ENCODE assay signal across 19 mouse cellular contexts in genomic region chr7:44439696-44440095, GRCm38 (mm10). TPM values are rescaled to one million over a fixed set of nuclear protein-coding genes. Genes with fewer than 3 reads are reported as not detected.
A peak's percentile ranks its signal among the peaks of the same experiment; 100 is the strongest.
DNase-seq lines count a peak whose midpoint lies in the region; ATAC-seq lines count a peak whose summit lies in the region.
"Had no signal": no experiment of that assay in that cellular context is flagged by ENCODE, and none has a peak within 500 bp of the region (broad histone marks: within the 10 kb centered on the region; RNA-seq: fewer than 3 reads in every experiment).

No protein-coding gene starts in this region.

- no peaks in the 10 kb centered on the region for H3K27me3 ChIP-seq in forebrain, embryonic 13.5 days
- no peaks in the 10 kb centered on the region for H3K27me3 ChIP-seq in forebrain, embryonic 15.5 days
- H3K27me3 ChIP-seq in midbrain, embryonic 12.5 days, result peaks cover 26% of the 10 kb centered on the region; the same call in 1 of the 2 replicates
- peaks cover 80% of the 10 kb centered on the region for H3K27me3 ChIP-seq in midbrain, embryonic 10.5 days (ENCODE audit: low read depth, poor library complexity, severe bottlenecking)
- H3K27me3 ChIP-seq: hindbrain, embryonic 15.5 days had no signal

- no peak overlapping the region for H3K4me3 ChIP-seq in forebrain, embryonic 13.5 days
- no peak overlapping the region for H3K4me3 ChIP-seq in forebrain, embryonic 15.5 days
- H3K4me3 ChIP-seq in midbrain, embryonic 12.5 days, result no peak overlapping the region
- no peak overlapping the region for H3K4me3 ChIP-seq in midbrain, embryonic 10.5 days
- H3K4me3 ChIP-seq: embryonic facial prominence, embryonic 13.5 days; heart, embryonic 10.5 days; hindbrain, embryonic 15.5 days had no signal

- no peak for ATAC-seq in forebrain, embryonic 13.5 days
- no peak for ATAC-seq in forebrain, embryonic 15.5 days (replicated peaks)
- ATAC-seq in midbrain, embryonic 12.5 days (ENCODE audit: low FRiP score, low read depth), result no peak
- ATAC-seq: forebrain, embryonic 16.5 days; inflammation-experienced regulatory T-cells, adult 6 months; intestine, postnatal 0 days had no signal

- no peak overlapping the region for H3K4me2 ChIP-seq in forebrain, embryonic 13.5 days
- H3K4me2 ChIP-seq in forebrain, embryonic 15.5 days (replicated peaks), result no peak overlapping the region
- no peak overlapping the region for H3K4me2 ChIP-seq in midbrain, embryonic 12.5 days (replicated peaks)
- H3K4me2 ChIP-seq: embryonic facial prominence, embryonic 13.5 days; hindbrain, embryonic 15.5 days had no signal

- 79% methylated on average over 2 of the region's 2 CpGs for WGBS in forebrain, embryonic 13.5 days
- 72% methylated on average over 2 of the region's 2 CpGs for WGBS in forebrain, embryonic 15.5 days
- WGBS in midbrain, embryonic 12.5 days, result 83% methylated on average over 2 of the region's 2 CpGs
- WGBS in midbrain, embryonic 10.5 days, result 70% methylated on average over 2 of the region's 2 CpGs

- H3K4me1 ChIP-seq in forebrain, embryonic 13.5 days, result peaks cover 43% of the 10 kb centered on the region
- peaks cover 34% of the 10 kb centered on the region for H3K4me1 ChIP-seq in forebrain, embryonic 15.5 days
- H3K4me1 ChIP-seq in midbrain, embryonic 12.5 days, result peaks cover 29% of the 10 kb centered on the region
- H3K4me1 ChIP-seq in midbrain, embryonic 10.5 days, result peaks cover 57% of the 10 kb centered on the region

- H3K9me3 ChIP-seq in forebrain, embryonic 13.5 days (replicated peaks), result no peaks in the 10 kb centered on the region
- no peaks in the 10 kb centered on the region for H3K9me3 ChIP-seq in forebrain, embryonic 15.5 days
- no peaks in the 10 kb centered on the region for H3K9me3 ChIP-seq in midbrain, embryonic 12.5 days
- no peaks in the 10 kb centered on the region for H3K9me3 ChIP-seq in midbrain, embryonic 10.5 days (replicated peaks)
- H3K9me3 ChIP-seq: embryonic facial prominence, embryonic 13.5 days; heart, embryonic 10.5 days; hindbrain, embryonic 15.5 days had no signal

- no peak overlapping the region for H3K9ac ChIP-seq in forebrain, embryonic 13.5 days
- no peak overlapping the region for H3K9ac ChIP-seq in forebrain, embryonic 15.5 days (replicated peaks)
- no peak overlapping the region for H3K9ac ChIP-seq in midbrain, embryonic 12.5 days (replicated peaks)
- H3K9ac ChIP-seq: embryonic facial prominence, embryonic 13.5 days; hindbrain, embryonic 15.5 days had no signal

- peak; percentile 54 for DNase-seq in cerebellum, adult 9-10 months
- no peak for DNase-seq in cerebellum, adult 18-20 months
- no peak for DNase-seq in midbrain, embryonic 10.5 days (ENCODE audit: low spot score)
- DNase-seq: adrenal gland, adult 2 months; adrenal gland, postnatal 25 days; gastrocnemius, postnatal 10 days; heart, adult 18-20 months; heart, postnatal 10 days; heart, postnatal 4 days; kidney, adult 8-10 months had no signal

- peak overlapping the region; percentile 44; the same call in 1 of the 2 replicates for H3K27ac ChIP-seq in forebrain, embryonic 13.5 days
- no peak overlapping the region for H3K27ac ChIP-seq in forebrain, embryonic 15.5 days (replicated peaks)
- H3K27ac ChIP-seq in midbrain, embryonic 12.5 days (replicated peaks), result peak overlapping the region; percentile 42; the same call in 1 of the 2 replicates
- no peak overlapping the region for H3K27ac ChIP-seq in midbrain, embryonic 10.5 days (replicated peaks)
- H3K27ac ChIP-seq: embryonic facial prominence, embryonic 13.5 days; heart, embryonic 10.5 days had no signal

- peaks cover 15% of the 10 kb centered on the region for H3K36me3 ChIP-seq in forebrain, embryonic 13.5 days (ENCODE audit: poor library complexity, severe bottlenecking)
- no peaks in the 10 kb centered on the region for H3K36me3 ChIP-seq in forebrain, embryonic 15.5 days
- H3K36me3 ChIP-seq in midbrain, embryonic 12.5 days, result peaks cover 14% of the 10 kb centered on the region
- H3K36me3 ChIP-seq in midbrain, embryonic 10.5 days, result peaks cover 10% of the 10 kb centered on the region
- H3K36me3 ChIP-seq: embryonic facial prominence, embryonic 13.5 days; heart, embryonic 10.5 days; hindbrain, embryonic 15.5 days had no signal

RNA-seq across cellular contexts. Expression of gene Lrrc4b, which starts 10.9 kb away (rescaled TPM):
- 11.6 and 12.6 TPM in 2 replicates for polyA plus RNA-seq in forebrain, embryonic 13.5 days (2015; fragmentation: Nextera tagmentation; extraction: Ambion mirVana)
- polyA plus RNA-seq in forebrain, embryonic 15.5 days (2015; fragmentation: Nextera tagmentation; extraction: Ambion mirVana), result 15.6 and 15.7 TPM in 2 replicates
- polyA plus RNA-seq in midbrain, embryonic 12.5 days (2016; fragmentation: Nextera tagmentation; extraction: Ambion mirVana), result 12.0 and 13.5 TPM in 2 replicates
- 2.4 and 3.5 TPM in 2 replicates for polyA plus RNA-seq in midbrain, embryonic 10.5 days (2016; fragmentation: Nextera tagmentation; extraction: Ambion mirVana)
- polyA plus RNA-seq: inflammation-experienced regulatory T-cells, adult 6 months had no signal

RNA-seq across cellular contexts. Expression of gene Aspdh, which starts 25.5 kb away (rescaled TPM):
- 3.8 and 4.0 TPM in 2 replicates for polyA plus RNA-seq in forebrain, embryonic 13.5 days (2015; fragmentation: Nextera tagmentation; extraction: Ambion mirVana)
- polyA plus RNA-seq in forebrain, embryonic 15.5 days (2015; fragmentation: Nextera tagmentation; extraction: Ambion mirVana), result 4.3 and 5.8 TPM in 2 replicates
- 3.4 and 5.1 TPM in 2 replicates for polyA plus RNA-seq in midbrain, embryonic 12.5 days (2016; fragmentation: Nextera tagmentation; extraction: Ambion mirVana)
- 0.99 and 2.0 TPM in 2 replicates for polyA plus RNA-seq in midbrain, embryonic 10.5 days (2016; fragmentation: Nextera tagmentation; extraction: Ambion mirVana)
- polyA plus RNA-seq: inflammation-experienced regulatory T-cells, adult 6 months had no signal

RNA-seq across cellular contexts. Expression of gene Josd2, which starts 28.1 kb away (rescaled TPM):
- 49.0 and 56.1 TPM in 2 replicates for polyA plus RNA-seq in forebrain, embryonic 13.5 days (2015; fragmentation: Nextera tagmentation; extraction: Ambion mirVana)
- 52.5 and 56.6 TPM in 2 replicates for polyA plus RNA-seq in forebrain, embryonic 15.5 days (2015; fragmentation: Nextera tagmentation; extraction: Ambion mirVana)
- 56.2 and 58.1 TPM in 2 replicates for polyA plus RNA-seq in midbrain, embryonic 12.5 days (2016; fragmentation: Nextera tagmentation; extraction: Ambion mirVana)
- polyA plus RNA-seq in midbrain, embryonic 10.5 days (2016; fragmentation: Nextera tagmentation; extraction: Ambion mirVana), result 71.6 and 76.8 TPM in 2 replicates

RNA-seq across cellular contexts. Expression of gene 1700008O03Rik, which starts 54.1 kb away (rescaled TPM):
- 0.59 and 1.1 TPM in 2 replicates for polyA plus RNA-seq in forebrain, embryonic 13.5 days (2015; fragmentation: Nextera tagmentation; extraction: Ambion mirVana)
- polyA plus RNA-seq in forebrain, embryonic 15.5 days (2015; fragmentation: Nextera tagmentation; extraction: Ambion mirVana), result 1.1 and 1.4 TPM in 2 replicates
- 0.74 and 1.3 TPM in 2 replicates for polyA plus RNA-seq in midbrain, embryonic 12.5 days (2016; fragmentation: Nextera tagmentation; extraction: Ambion mirVana)
- polyA plus RNA-seq in midbrain, embryonic 10.5 days (2016; fragmentation: Nextera tagmentation; extraction: Ambion mirVana), result 1.7 TPM in 2 replicates
- polyA plus RNA-seq: inflammation-experienced regulatory T-cells, adult 6 months had no signal

RNA-seq across cellular contexts. Expression of gene Syt3, which starts 55.8 kb away (rescaled TPM):
- 10.1 and 10.6 TPM in 2 replicates for polyA plus RNA-seq in forebrain, embryonic 13.5 days (2015; fragmentation: Nextera tagmentation; extraction: Ambion mirVana)
- polyA plus RNA-seq in forebrain, embryonic 15.5 days (2015; fragmentation: Nextera tagmentation; extraction: Ambion mirVana), result 24.5 and 26.7 TPM in 2 replicates
- 5.4 and 6.4 TPM in 2 replicates for polyA plus RNA-seq in midbrain, embryonic 12.5 days (2016; fragmentation: Nextera tagmentation; extraction: Ambion mirVana)
- polyA plus RNA-seq in midbrain, embryonic 10.5 days (2016; fragmentation: Nextera tagmentation; extraction: Ambion mirVana), result 1.9 and 2.0 TPM in 2 replicates
- polyA plus RNA-seq: inflammation-experienced regulatory T-cells, adult 6 months had no signal

Comparison
In these comparisons a context has a peak if more than half of its experiments do, and no peak if none do; other contexts are left out.
1. H3K27ac ChIP-seq: peak in forebrain, embryonic 13.5 days (single experiment) and midbrain, embryonic 12.5 days (single experiment); none in forebrain, embryonic 15.5 days (single experiment) and midbrain, embryonic 10.5 days (single experiment).